Mouse (Mus musculus) myocyte (in vitro differentiated cells): ENCODE results near the gene Pde4d.

Experiments
- CEBPB ChIP-seq: IDR thresholded peaks from 2 replicates; pipeline ENCODE4 v1.6.1; 2011; ENCODE audit warnings: mild to moderate bottlenecking, moderate library complexity; ENCODE audit not compliant: poor library complexity, insufficient read depth, severe bottlenecking
- E2F4 ChIP-seq: IDR thresholded peaks from one replicate; pipeline ENCODE4 v1.6.1; 2011; ENCODE audit warnings: mild to moderate bottlenecking, control low read depth, moderate library complexity; ENCODE audit not compliant: insufficient read depth
- MAX ChIP-seq: IDR thresholded peaks from one replicate; pipeline ENCODE4 v1.6.1; 2011; ENCODE audit warnings: low read depth, mild to moderate bottlenecking, control low read depth
- MYOD1 ChIP-seq, 3 experiments: IDR thresholded peaks; one replicate each; pipeline ENCODE4 v1.6.1; 2011; ENCODE audit warnings: control low read depth in 2 of 3, low read depth in 2 of 3, mild to moderate bottlenecking in 2 of 3, moderate library complexity in 1 of 3; ENCODE audit not compliant: insufficient read length in 2 of 3, control insufficient read depth in 1 of 3
- MYOG ChIP-seq, 3 experiments: IDR thresholded peaks; one replicate each; pipeline ENCODE4 v1.6.1; 2011; ENCODE audit warnings: control low read depth in 2 of 3, low read depth in 2 of 3, mild to moderate bottlenecking in 2 of 3; ENCODE audit not compliant: insufficient read length in 2 of 3, control insufficient read depth in 1 of 3, insufficient read depth in 1 of 3
- POLR2A ChIP-seq: IDR thresholded peaks from one replicate; pipeline ENCODE4 v1.6.1; 2011; ENCODE audit warnings: low read depth, mild to moderate bottlenecking, control low read depth, moderate library complexity; ENCODE audit not compliant: insufficient read length
- POLR2AphosphoS2 ChIP-seq: IDR thresholded peaks from one replicate; pipeline ENCODE4 v1.6.1; 2011; ENCODE audit warnings: low read depth, control low read depth; ENCODE audit not compliant: insufficient read length
- REST ChIP-seq: IDR thresholded peaks from one replicate; pipeline ENCODE4 v1.6.1; 2011; ENCODE audit warnings: mild to moderate bottlenecking, control low read depth, moderate library complexity; ENCODE audit not compliant: insufficient read depth, insufficient read length
- SRF ChIP-seq: IDR thresholded peaks from one replicate; pipeline ENCODE4 v1.6.1; 2011; ENCODE audit warnings: low read depth; ENCODE audit not compliant: control insufficient read depth, insufficient read length
- TCF12 ChIP-seq: IDR thresholded peaks from one replicate; pipeline ENCODE4 v1.6.1; 2011; ENCODE audit warnings: mild to moderate bottlenecking, control low read depth; ENCODE audit not compliant: poor library complexity, insufficient read depth, severe bottlenecking
- USF1 ChIP-seq: IDR thresholded peaks from one replicate; pipeline ENCODE4 v1.6.1; 2011; ENCODE audit warnings: low read depth, mild to moderate bottlenecking, control low read depth, moderate library complexity

DNA sequence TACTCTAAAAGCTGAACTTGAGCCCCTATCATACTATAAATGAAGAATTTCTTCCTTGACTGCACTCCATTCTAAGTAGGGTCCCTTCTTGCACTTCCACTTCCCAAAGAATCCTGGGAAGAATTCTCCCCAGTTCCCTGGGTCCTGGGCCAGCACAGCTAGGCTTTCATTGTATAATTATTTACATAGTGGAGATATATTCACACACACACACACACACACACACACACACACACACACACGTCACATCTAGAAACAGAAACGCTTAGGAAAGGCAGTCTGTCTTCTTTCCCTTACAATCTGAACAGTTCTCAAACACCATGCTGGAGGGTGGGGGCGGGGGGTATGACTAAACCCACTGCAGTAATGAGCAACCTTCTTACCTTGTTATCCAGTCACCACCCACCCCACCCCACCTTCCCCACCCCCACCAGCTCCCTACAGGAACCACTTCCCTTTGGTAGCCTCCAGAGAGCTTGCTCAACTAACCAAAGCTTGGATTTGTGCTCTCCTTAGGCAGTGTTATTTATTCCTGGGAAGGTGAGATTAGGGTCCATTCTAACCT, 868.8 kb downstream of the Pde4d start:
- TF ChIP-seq E2F4 (no peak), TCF12 (no peak), POLR2A (no peak), POLR2AphosphoS2 (no peak), USF1 (no peak), MAX (no peak), REST (no peak), MYOG (IDR thresholded peaks at IDR 0.05; ENCODE audit: control insufficient read depth in 1 of 3, insufficient read depth in 1 of 3, insufficient read length in 2 of 3, low read depth in 2 of 3) (no peak), SRF (no peak), MYOD1 (IDR thresholded peaks at IDR 0.05; ENCODE audit: control insufficient read depth in 1 of 3, insufficient read length in 2 of 3, low read depth in 2 of 3) (no peak), CEBPB (no peak)
